Mouse (Mus musculus): ENCODE data around the gene Gm4631.
"Not testable (repeated sequence)": the region's sequence is repeated elsewhere in the genome, so short reads cannot be mapped to it uniquely, and the experiment has no call there.

The Gm4631 gene

DNA sequence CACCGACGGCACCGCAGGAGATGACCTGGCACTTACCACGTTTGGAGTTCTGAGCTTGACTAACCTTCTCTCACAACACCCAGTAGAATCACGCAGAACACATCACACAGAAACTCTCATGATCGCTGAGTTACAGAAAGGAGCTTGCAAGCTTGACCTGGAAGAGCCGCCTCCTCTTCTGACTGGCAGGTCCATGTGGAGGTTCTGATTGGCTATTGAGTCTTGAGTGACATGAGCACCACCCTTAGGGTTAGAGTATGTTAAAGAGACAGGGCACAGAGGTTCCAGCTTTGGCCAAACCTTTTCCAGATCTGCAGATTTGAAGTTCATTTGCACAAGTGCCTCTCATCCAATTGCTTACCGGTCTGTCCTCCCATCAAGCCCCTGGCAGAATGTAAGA, at the start of gene Gm4631:
Gm4631 (minus strand) TSS at position 101 of the 400 bp plus-strand sequence.
- DNase-seq: not testable (repeated sequence)

DNA sequence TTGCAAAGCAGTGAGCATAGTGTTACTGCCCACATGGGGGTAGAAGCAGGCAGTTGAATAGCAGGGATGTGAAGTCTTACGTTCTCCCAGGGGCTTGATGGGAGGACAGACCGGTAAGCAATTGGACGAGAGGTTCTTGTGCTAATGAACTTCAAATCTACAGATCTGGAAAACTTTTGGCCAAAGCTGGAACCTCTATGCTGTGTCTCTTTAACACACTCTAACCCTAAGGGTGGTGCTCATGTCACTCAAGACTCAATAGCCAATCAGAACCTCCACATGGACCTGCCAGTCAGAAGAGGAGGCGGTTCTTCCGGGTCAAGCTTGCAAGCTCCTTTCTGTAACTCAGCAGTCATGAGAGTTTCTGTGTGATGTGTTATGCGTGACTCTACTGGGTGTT, 34.1 kb upstream of the Gm4631 start, which contains the start of gene Zfp968:
Zfp968 (plus strand) TSS at position 301 of the 400 bp plus-strand sequence.
- not testable (repeated sequence) for DNase-seq

DNA sequence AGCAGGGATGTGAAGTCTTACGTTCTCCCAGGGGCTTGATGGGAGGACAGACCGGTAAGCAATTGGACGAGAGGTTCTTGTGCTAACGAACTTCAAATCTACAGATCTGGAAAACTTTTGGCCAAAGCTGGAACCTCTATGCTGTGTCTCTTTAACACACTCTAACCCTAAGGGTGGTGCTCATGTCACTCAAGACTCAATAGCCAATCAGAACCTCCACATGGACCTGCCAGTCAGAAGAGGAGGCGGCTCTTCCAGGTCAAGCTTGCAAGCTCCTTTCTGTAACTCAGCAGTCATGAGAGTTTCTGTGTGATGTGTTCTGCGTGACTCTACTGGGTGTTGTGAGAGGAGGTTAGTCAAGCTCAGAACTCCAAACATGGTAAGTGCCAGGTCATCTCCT, 63.2 kb downstream of the Gm4631 start, which contains the start of gene Gm14440:
Gm14440 (plus strand) TSS at position 301 of the 400 bp plus-strand sequence.
- not testable (repeated sequence) for DNase-seq

Measured in B cell, adult 2 months (primary cell).